Mouse (Mus musculus): ENCODE measurements around the gene Snx29.

DNA sequence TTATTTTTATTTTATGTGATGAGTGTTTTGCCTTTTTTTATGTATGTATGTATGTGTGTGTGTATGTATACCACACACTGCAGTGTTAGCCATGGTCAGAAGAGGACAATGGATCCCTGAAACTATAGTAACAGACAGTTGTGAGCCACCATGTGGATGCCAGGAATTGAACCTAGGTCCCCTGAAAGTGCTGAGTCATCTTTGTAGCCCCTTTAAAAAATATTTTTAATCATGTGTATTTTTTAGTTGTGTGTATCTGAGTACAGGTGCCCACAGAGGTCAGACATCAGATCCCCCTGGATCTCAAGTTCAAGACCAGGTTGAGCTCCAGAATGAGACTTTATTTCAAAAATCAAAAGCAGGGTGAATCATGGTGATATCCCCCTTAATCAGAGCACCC, 19.0 kb upstream of the Snx29 start:
- TF ChIP-seq CTCF (conservative IDR thresholded peaks at IDR 0.05; ENCODE audit: low read length) (no peak), NANOG (IDR thresholded peaks at IDR 0.05; ENCODE audit: borderline replicate concordance, low read length) (no peak)

Data from E14TG2a.4 (cell line).